Mouse (Mus musculus) C2C12 (cell line): Measurements from ENCODE around the gene Gm49325.

ENCODE experiments used
- CEBPB ChIP-seq: IDR thresholded peaks from one replicate; pipeline ENCODE4 v1.6.1; 2011; ENCODE audit warnings: low read depth, mild to moderate bottlenecking, control low read depth, moderate library complexity
- CTCF ChIP-seq: IDR thresholded peaks from one replicate; pipeline ENCODE4 v1.5.1; 2011; ENCODE audit not compliant: control insufficient read depth, insufficient read depth, insufficient read length
- MAX ChIP-seq: IDR thresholded peaks from one replicate; pipeline ENCODE4 v1.6.1; 2011; ENCODE audit warnings: mild to moderate bottlenecking, control low read depth
- MYOD1 ChIP-seq: IDR thresholded peaks from one replicate; pipeline ENCODE4 v1.6.1; 2011; ENCODE audit warnings: low read depth; ENCODE audit not compliant: control insufficient read depth, insufficient read length
- USF1 ChIP-seq: IDR thresholded peaks from one replicate; pipeline ENCODE4 v1.6.1; 2011; ENCODE audit warnings: low read depth, mild to moderate bottlenecking, control low read depth, moderate library complexity

DNA sequence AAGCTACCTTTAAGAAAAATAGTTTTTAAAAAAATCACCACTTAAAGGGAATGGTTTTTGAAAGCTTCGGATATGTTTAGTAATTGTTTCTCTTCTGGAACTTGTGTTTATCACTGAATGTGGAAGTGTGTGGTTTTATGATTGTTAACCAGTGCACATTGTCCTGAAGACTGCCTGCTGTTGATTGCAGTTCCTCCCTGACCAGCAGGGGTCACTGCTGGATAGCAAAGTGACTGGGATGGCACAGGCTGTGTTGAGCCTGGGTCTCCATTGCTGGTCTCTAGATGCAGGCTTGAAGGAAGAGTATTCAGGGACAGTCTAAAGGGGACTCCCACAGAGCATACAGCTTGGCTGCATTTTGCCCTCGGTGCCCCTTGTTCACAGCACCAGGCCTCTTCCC lies 21.5 kb downstream of the Gm49325 start:
- TF ChIP-seq CTCF (peak; percentile 87), MAX (no peak), USF1 (no peak), MYOD1 (no peak), CEBPB (no peak)
